Mouse (Mus musculus) testis, adult 2 months (tissue): ENCODE results near the gene Vezt. TPM values are rescaled to one million over a fixed set of nuclear protein-coding genes. Genes with fewer than 3 reads are reported as not detected.

Source experiments
- H3K27ac ChIP-seq: fragments of 200-500 bp; 2 replicates; pipeline ENCODE4 v1.5.1; 2012; ENCODE audit warnings: low read depth, low read length; ENCODE audit not compliant: control insufficient read depth, insufficient read depth
- H3K27me3 ChIP-seq: fragments of 200-500 bp; 2 replicates; pipeline ENCODE4 v1.6.1; 2012; ENCODE audit warnings: mild to moderate bottlenecking, low read length, moderate library complexity; ENCODE audit not compliant: control insufficient read depth, insufficient read depth
- H3K36me3 ChIP-seq: fragments of 200-500 bp; 2 replicates; pipeline ENCODE4 v1.6.1; 2012; ENCODE audit warnings: mild to moderate bottlenecking, low read length; ENCODE audit not compliant: control insufficient read depth, insufficient read depth
- H3K4me1 ChIP-seq: fragments of 200-500 bp; 2 replicates; pipeline ENCODE4 v1.6.1; 2012; ENCODE audit warnings: low read length; ENCODE audit not compliant: control insufficient read depth, insufficient read depth
- H3K4me3 ChIP-seq: fragments of 200-500 bp; 2 replicates; pipeline ENCODE4 v1.5.1; 2012; ENCODE audit warnings: low read depth, mild to moderate bottlenecking, low read length, moderate library complexity, mixed read lengths; ENCODE audit not compliant: control insufficient read depth
- CTCF ChIP-seq: fragments of 200-500 bp; IDR thresholded peaks from 2 replicates; pipeline ENCODE4 v1.5.1; 2012; ENCODE audit warnings: low read depth, mild to moderate bottlenecking, inconsistent platforms, low read length, moderate library complexity; ENCODE audit not compliant: control insufficient read depth, insufficient read depth, insufficient replicate concordance
- POLR2A ChIP-seq: fragments of 200-500 bp; IDR thresholded peaks from 2 replicates; pipeline ENCODE4 v1.6.1; 2012; ENCODE audit warnings: low read depth, mild to moderate bottlenecking, inconsistent platforms, low read length, moderate library complexity; ENCODE audit not compliant: control insufficient read depth
- polyA plus RNA-seq: library from polyadenylated mRNA; depleted of rRNA; stranded (reverse); fragments of >200 nt; gene quantifications from 2 replicates; pipeline ENCODE4 v1.2.3, GENCODE M21; 2012

The Vezt gene
- polyA plus RNA-seq, 1 experiment = 33.7 TPM

DNA sequence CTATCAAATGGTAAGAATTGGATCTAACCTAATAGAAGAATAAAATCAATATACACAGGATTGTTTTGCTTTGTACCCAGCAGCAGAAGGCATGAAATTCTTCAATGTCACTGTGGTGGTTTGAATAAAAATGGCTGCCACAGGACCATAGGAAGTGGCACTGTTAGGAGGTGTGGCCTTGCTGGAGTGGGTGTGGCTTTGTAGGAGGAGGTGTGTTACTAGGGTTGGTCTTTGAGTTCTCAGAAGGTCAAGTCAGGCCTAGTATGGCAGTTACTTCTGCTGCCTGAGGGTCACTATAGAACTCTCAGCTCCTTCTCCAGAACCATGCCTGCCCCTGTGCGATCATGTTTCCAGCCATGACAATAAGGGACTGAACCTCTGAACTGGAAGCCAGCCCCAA lies 40.5 kb downstream of the Vezt start:
- Histone ChIP-seq H3K36me3 (no peaks in the 10 kb centered on the region; the same call in 1 of the 2 replicates), H3K4me3 (no peak overlapping the region), H3K27me3 (no peaks in the 10 kb centered on the region), H3K27ac (no peak overlapping the region), H3K4me1 (no peaks in the 10 kb centered on the region)
- TF ChIP-seq POLR2A (no peak), CTCF (no peak)

DNA sequence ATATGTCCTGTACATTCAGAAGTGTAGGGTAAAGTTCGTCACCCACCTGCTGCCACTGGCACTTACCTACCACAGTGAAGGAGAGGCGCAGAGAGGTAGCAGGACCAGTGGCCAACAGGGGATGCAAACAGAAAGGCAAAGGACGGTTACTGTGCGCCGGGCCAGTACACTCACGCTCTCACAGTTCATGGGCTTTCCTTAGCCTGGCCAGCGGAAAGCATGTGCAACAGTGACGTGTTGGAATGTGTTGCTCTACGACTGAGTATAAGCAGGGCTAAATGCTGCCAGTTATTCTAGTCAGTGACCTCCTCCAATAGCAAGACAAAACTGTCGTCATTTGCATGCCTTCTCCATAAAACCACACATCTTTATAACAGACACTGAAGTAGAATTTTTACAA lies 41.5 kb downstream of the Vezt start:
- TF ChIP-seq CTCF (no peak), POLR2A (no peak)
- H3K27ac ChIP-seq = no peak overlapping the region
- no peak overlapping the region for H3K4me3 ChIP-seq
- H3K4me1 ChIP-seq = no peaks in the 10 kb centered on the region
- no peaks in the 10 kb centered on the region for H3K27me3 ChIP-seq
- no peaks in the 10 kb centered on the region; the same call in 1 of the 2 replicates for H3K36me3 ChIP-seq

DNA sequence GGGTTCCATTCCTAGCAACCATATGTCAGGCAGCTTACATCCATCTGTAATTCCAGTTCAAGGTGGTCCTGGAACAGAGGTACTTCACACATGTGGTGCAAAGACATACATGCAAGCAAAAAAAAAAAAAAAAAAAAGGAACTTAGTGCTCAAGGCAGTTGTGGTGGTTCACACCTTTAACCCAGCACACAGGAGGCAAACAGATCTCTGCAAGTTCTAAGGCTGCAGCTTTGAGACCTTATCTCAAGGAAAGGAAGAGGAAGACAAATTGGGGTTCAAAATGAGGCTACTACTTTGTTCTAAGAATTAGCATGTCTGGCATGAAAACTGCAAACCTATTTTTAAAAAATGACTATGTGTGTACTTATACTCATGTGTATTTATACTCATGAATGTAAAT lies 50.3 kb downstream of the Vezt start:
- H3K4me1 ChIP-seq = no peaks in the 10 kb centered on the region
- H3K36me3 ChIP-seq = peaks cover 1% of the 10 kb centered on the region; the same call in 1 of the 2 replicates
- no peak overlapping the region for H3K27ac ChIP-seq
- H3K4me3 ChIP-seq = no peak overlapping the region
- no peak for TF ChIP-seq CTCF
- TF ChIP-seq POLR2A = no peak
- H3K27me3 ChIP-seq = no peaks in the 10 kb centered on the region

DNA sequence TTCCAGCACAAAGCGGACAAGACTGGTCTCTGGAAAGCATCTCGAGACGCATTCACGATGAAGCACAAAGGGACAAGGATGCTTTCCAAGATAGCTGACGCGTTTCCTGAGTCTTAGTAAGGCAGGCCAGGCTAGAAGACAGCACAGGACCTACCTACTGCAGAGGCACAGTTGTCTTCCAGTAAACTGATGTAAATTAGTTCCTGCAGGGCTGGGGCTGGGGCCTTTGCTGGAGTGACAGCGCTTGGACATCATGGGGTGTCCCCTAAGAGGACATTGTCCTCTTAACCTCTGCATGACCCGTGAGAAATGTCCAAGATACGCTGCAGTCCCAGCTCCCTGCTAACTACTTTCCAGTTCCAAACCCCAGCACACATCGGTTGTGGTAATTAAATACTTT lies 66.3 kb downstream of the Vezt start:
- Histone ChIP-seq H3K27me3 (no peaks in the 10 kb centered on the region), H3K4me1 (no peaks in the 10 kb centered on the region), H3K36me3 (peaks cover 1% of the 10 kb centered on the region; the same call in 1 of the 2 replicates), H3K4me3 (no peak overlapping the region), H3K27ac (no peak overlapping the region)
- TF ChIP-seq POLR2A (no peak), CTCF (no peak)

DNA sequence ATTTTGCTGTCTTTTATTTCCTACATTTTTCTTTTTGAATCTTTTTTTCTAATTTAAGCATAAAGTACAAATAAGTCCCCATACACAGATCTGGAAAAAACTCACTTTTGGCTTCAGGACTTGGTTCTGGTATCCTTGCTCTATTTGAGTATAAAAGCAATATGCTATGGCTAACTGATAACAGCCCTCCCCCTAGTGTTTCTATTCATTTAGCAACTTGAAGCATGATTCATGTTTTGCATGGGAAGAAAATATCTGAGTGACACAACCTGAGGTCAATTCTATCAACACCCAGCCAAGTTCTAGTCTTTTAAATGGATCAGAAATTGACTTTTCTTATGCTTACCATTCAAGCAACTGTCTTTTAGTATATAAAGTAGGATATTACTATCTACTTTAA lies 68.1 kb downstream of the Vezt start:
- no peaks in the 10 kb centered on the region for H3K27me3 ChIP-seq
- TF ChIP-seq POLR2A (no peak), CTCF (no peak)
- H3K27ac ChIP-seq = no peak overlapping the region
- no peaks in the 10 kb centered on the region for H3K4me1 ChIP-seq
- peaks cover 1% of the 10 kb centered on the region; the same call in 1 of the 2 replicates for H3K36me3 ChIP-seq
- no peak overlapping the region for H3K4me3 ChIP-seq

DNA sequence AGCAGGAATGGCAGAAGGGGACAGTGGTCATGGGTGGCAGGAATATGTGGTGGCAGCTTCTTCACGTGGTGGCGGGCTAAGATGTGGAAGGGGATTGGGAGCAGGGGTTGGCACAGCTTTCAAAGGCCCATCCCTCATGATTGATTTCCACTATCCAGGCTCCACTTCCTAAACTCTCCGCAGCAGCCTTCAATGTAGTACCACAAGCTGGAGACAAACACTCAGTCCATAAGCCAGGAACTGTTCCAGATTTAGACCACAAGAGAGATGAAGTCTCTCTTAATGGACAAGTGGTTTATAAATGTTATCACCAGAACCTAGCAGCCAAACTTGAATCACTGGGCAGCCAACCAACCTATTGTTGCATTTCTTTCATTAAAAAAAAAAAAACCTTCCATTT lies 81.6 kb downstream of the Vezt start:
- H3K4me1 ChIP-seq = peaks cover 5% of the 10 kb centered on the region; the same call in 1 of the 2 replicates

DNA sequence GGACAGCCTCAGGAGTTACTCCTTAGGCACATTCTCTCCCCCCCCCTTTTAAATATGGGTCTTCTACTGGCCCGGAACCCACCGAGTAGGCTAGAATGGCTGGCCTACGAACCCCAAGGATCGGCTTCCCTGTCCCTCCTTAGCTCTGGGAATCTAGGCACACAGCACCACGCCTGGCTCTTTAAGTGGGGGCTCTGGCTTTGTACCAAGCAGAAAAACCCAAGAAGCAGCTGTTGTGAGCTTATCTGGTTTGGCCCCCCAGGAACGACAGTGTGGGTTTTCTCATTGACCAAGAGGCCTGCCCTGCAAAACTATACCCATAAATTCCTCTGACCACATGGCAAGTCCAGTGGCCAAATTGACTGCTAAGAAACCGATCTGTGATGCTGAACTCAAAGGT lies 82.1 kb downstream of the Vezt start:
- TF ChIP-seq CTCF = no peak
- Histone ChIP-seq H3K27ac (no peak overlapping the region), H3K4me3 (no peak overlapping the region), H3K4me1 (peaks cover 5% of the 10 kb centered on the region; the same call in 1 of the 2 replicates), H3K36me3 (no peaks in the 10 kb centered on the region), H3K27me3 (no peaks in the 10 kb centered on the region)

More for the DNA sequence above, 81.6 kb downstream of the Vezt start:
- no peaks in the 10 kb centered on the region for H3K27me3 ChIP-seq
- TF ChIP-seq POLR2A (no peak), CTCF (no peak)
- H3K27ac ChIP-seq = no peak overlapping the region
- H3K36me3 ChIP-seq = no peaks in the 10 kb centered on the region
- no peak overlapping the region for H3K4me3 ChIP-seq

DNA sequence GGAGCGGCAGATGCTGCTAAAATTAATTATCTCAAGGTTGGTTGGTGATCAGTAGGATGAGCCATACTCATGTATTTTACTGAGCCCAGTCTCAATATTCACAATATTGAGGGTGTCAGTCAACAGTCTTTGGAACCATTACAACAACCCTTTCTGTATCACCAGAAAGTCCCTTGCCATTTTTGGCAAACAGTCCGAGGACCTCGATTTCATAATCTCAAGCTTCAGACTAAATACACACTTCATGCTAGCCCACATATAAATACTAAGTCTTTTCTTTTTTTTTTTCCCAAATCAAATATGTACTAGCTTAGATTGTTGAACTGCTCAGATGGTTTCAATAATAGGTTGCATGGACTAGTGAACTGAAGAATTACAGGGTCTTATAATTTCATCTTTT lies 84.6 kb downstream of the Vezt start:
- Histone ChIP-seq H3K36me3 (no peaks in the 10 kb centered on the region), H3K27me3 (no peaks in the 10 kb centered on the region), H3K27ac (no peak overlapping the region), H3K4me1 (peaks cover 5% of the 10 kb centered on the region; the same call in 1 of the 2 replicates), H3K4me3 (no peak overlapping the region)
- TF ChIP-seq POLR2A (no peak), CTCF (no peak)
